Mouse (Mus musculus): ENCODE results near the gene Nek1.
"Not testable (repeated sequence)": the region's sequence is repeated elsewhere in the genome, so short reads cannot be mapped to it uniquely, and the experiment has no call there.

GRCm38 (mm10) chr8:60984260-60985010 is 8.6 kb upstream of the Nek1 start:
- not testable (repeated sequence) for TF ChIP-seq EP300 (optimal IDR thresholded peaks at IDR 0.05); CTCF (IDR thresholded peaks at IDR 0.05; ENCODE audit: low read depth)

Measured in stomach, postnatal 0 days (tissue).